Mouse (Mus musculus): ENCODE results near the gene Olfr573-ps1. TPM values are rescaled to one million over a fixed set of nuclear protein-coding genes. Genes with fewer than 3 reads are reported as not detected.
A peak's percentile ranks its signal among the peaks of the same experiment; 100 is the strongest.

The Olfr573-ps1 gene
- total RNA-seq (2021) (not detected), polyA plus RNA-seq (2012; rRNA removed) (not detected in 2 replicates)
- long read RNA-seq, result 0 reads

GRCm38 (mm10) chr7:102942475-102942874, at the start of gene Olfr573-ps1:
Gene Olfr573-ps1, minus strand, starts transcription at chr7:102942575.
- DNase-seq, result no peak

GRCm38 (mm10) chr7:102989224-102989623, 46.8 kb upstream of the Olfr573-ps1 start, which contains the start of gene Olfr578:
Gene Olfr578, minus strand, starts transcription at chr7:102989324.
- no peak for DNase-seq

GRCm38 (mm10) chr7:102975843-102976242, 33.5 kb upstream of the Olfr573-ps1 start, which contains the start of gene Olfr577:
Gene Olfr577, minus strand, starts transcription at chr7:102975943.
- no peak for DNase-seq

- no peak for DNase-seq
These were observed 32.0 kb upstream of the Olfr573-ps1 start for GRCm38 (mm10) chr7:102974399-102974798.

- DNase-seq, result no peak
These were observed 20.0 kb upstream of the Olfr573-ps1 start, which contains the start of gene Olfr576 for GRCm38 (mm10) chr7:102962360-102962759. Gene Olfr576, plus strand, starts transcription at chr7:102962660.

GRCm38 (mm10) chr7:102958593-102958992, 16.2 kb upstream of the Olfr573-ps1 start, which contains the start of gene Olfr575:
Gene Olfr575, minus strand, starts transcription at chr7:102958775.
- DNase-seq, result no peak

GRCm38 (mm10) chr7:102958137-102958536, 15.8 kb upstream of the Olfr573-ps1 start:
- DNase-seq, result no peak

- no peak for DNase-seq
These were observed 8.4 kb upstream of the Olfr573-ps1 start for GRCm38 (mm10) chr7:102950732-102951131.

GRCm38 (mm10) chr7:102948167-102948566, 5.8 kb upstream of the Olfr573-ps1 start, which contains the start of gene Olfr574:
Gene Olfr574, plus strand, starts transcription at chr7:102948467.
- no peak for DNase-seq

GRCm38 (mm10) chr7:102943417-102943816, 1.0 kb upstream of the Olfr573-ps1 start:
- no peak for DNase-seq

GRCm38 (mm10) chr7:102927105-102927504, 15.3 kb downstream of the Olfr573-ps1 start:
- no peak for DNase-seq

GRCm38 (mm10) chr7:102924109-102924508, 18.3 kb downstream of the Olfr573-ps1 start, which contains the start of gene Olfr572:
Gene Olfr572, plus strand, starts transcription at chr7:102924409.
- DNase-seq, result no peak

GRCm38 (mm10) chr7:102919632-102920031, 22.7 kb downstream of the Olfr573-ps1 start:
- peak; percentile 9 for DNase-seq

GRCm38 (mm10) chr7:102917032-102917875, 25.1 kb downstream of the Olfr573-ps1 start, which contains the start of gene Olfr571:
Gene Olfr571, minus strand, starts transcription at chr7:102917536.
- DNase-seq, result no peak

GRCm38 (mm10) chr7:102916405-102916804, 26.0 kb downstream of the Olfr573-ps1 start:
- DNase-seq, result no peak

GRCm38 (mm10) chr7:102915261-102915660, 27.1 kb downstream of the Olfr573-ps1 start:
- no peak for DNase-seq

Other genes with a start within 250 kb of the Olfr573-ps1 start
- not detected for gene Olfr557, start 246.7 kb downstream of the Olfr573-ps1 start, total RNA-seq (2021)
- 0.03 TPM in 1 of 2 replicates, not detected in the other for gene Olfr557, start 246.7 kb downstream of the Olfr573-ps1 start, polyA plus RNA-seq (2012; rRNA removed)
- gene Olfr558, start 240.4 kb downstream of the Olfr573-ps1 start, total RNA-seq (2021), result under 1 TPM; 0.26 to 0.31 TPM
- 0.38 and 0.51 TPM in 2 replicates for gene Olfr558, start 240.4 kb downstream of the Olfr573-ps1 start, polyA plus RNA-seq (2012; rRNA removed)
- gene Olfr33, start 223.5 kb downstream of the Olfr573-ps1 start, total RNA-seq (2021), result not detected
- 0.11 TPM in 1 of 2 replicates, not detected in the other for gene Olfr33, start 223.5 kb downstream of the Olfr573-ps1 start, polyA plus RNA-seq (2012; rRNA removed)
- not detected for gene Olfr559, start 215.1 kb downstream of the Olfr573-ps1 start, total RNA-seq (2021)
- not detected in 2 replicates for gene Olfr559, start 215.1 kb downstream of the Olfr573-ps1 start, polyA plus RNA-seq (2012; rRNA removed)
- not detected for gene Olfr560, start 183.2 kb downstream of the Olfr573-ps1 start, total RNA-seq (2021)
- gene Olfr560, start 183.2 kb downstream of the Olfr573-ps1 start, polyA plus RNA-seq (2012; rRNA removed), result not detected in 2 replicates
- gene Olfr78, start 183.1 kb downstream of the Olfr573-ps1 start, total RNA-seq (2021), result under 1 TPM in 1 of 2 experiments, not detected in 1; 0.24 TPM
- gene Olfr78, start 183.1 kb downstream of the Olfr573-ps1 start, polyA plus RNA-seq (2012; rRNA removed), result 0.19 and 0.46 TPM in 2 replicates
- not detected for gene Olfr561, start 171.4 kb downstream of the Olfr573-ps1 start, total RNA-seq (2021)
- gene Olfr561, start 171.4 kb downstream of the Olfr573-ps1 start, polyA plus RNA-seq (2012; rRNA removed), result not detected in 2 replicates
- gene Olfr564, start 139.1 kb downstream of the Olfr573-ps1 start, total RNA-seq (2021), result not detected
- gene Olfr564, start 139.1 kb downstream of the Olfr573-ps1 start, polyA plus RNA-seq (2012; rRNA removed), result not detected in 2 replicates
- not detected for gene Olfr566, start 83.8 kb downstream of the Olfr573-ps1 start, total RNA-seq (2021)
- gene Olfr566, start 83.8 kb downstream of the Olfr573-ps1 start, polyA plus RNA-seq (2012; rRNA removed), result not detected in 2 replicates
- not detected for gene Olfr568, start 65.5 kb downstream of the Olfr573-ps1 start, total RNA-seq (2021)
- not detected in 2 replicates for gene Olfr568, start 65.5 kb downstream of the Olfr573-ps1 start, polyA plus RNA-seq (2012; rRNA removed)
- gene Olfr569, start 51.7 kb downstream of the Olfr573-ps1 start, total RNA-seq (2021), result not detected
- not detected in 2 replicates for gene Olfr569, start 51.7 kb downstream of the Olfr573-ps1 start, polyA plus RNA-seq (2012; rRNA removed)
- gene Olfr570, start 48.0 kb downstream of the Olfr573-ps1 start, total RNA-seq (2021), result not detected
- gene Olfr570, start 48.0 kb downstream of the Olfr573-ps1 start, polyA plus RNA-seq (2012; rRNA removed), result not detected in 2 replicates
- not detected for gene Olfr571, start 25.0 kb downstream of the Olfr573-ps1 start, total RNA-seq (2021)
- not detected in 2 replicates for gene Olfr571, start 25.0 kb downstream of the Olfr573-ps1 start, polyA plus RNA-seq (2012; rRNA removed)
- not detected for gene Olfr572, start 18.2 kb downstream of the Olfr573-ps1 start, total RNA-seq (2021)
- gene Olfr572, start 18.2 kb downstream of the Olfr573-ps1 start, polyA plus RNA-seq (2012; rRNA removed), result not detected in 2 replicates
- not detected for gene Olfr574, start 5.9 kb upstream of the Olfr573-ps1 start, total RNA-seq (2021)
- gene Olfr574, start 5.9 kb upstream of the Olfr573-ps1 start, polyA plus RNA-seq (2012; rRNA removed), result not detected in 2 replicates
- gene Olfr575, start 16.2 kb upstream of the Olfr573-ps1 start, total RNA-seq (2021), result not detected
- gene Olfr575, start 16.2 kb upstream of the Olfr573-ps1 start, polyA plus RNA-seq (2012; rRNA removed), result not detected in 2 replicates
- not detected for gene Olfr576, start 20.1 kb upstream of the Olfr573-ps1 start, total RNA-seq (2021)
- gene Olfr576, start 20.1 kb upstream of the Olfr573-ps1 start, polyA plus RNA-seq (2012; rRNA removed), result not detected in 2 replicates
- gene Olfr577, start 33.4 kb upstream of the Olfr573-ps1 start, total RNA-seq (2021), result not detected
- gene Olfr577, start 33.4 kb upstream of the Olfr573-ps1 start, polyA plus RNA-seq (2012; rRNA removed), result not detected in 2 replicates
- not detected for gene Olfr578, start 46.7 kb upstream of the Olfr573-ps1 start, total RNA-seq (2021)
- gene Olfr578, start 46.7 kb upstream of the Olfr573-ps1 start, polyA plus RNA-seq (2012; rRNA removed), result not detected in 2 replicates
- not detected for gene Olfr582, start 95.4 kb upstream of the Olfr573-ps1 start, total RNA-seq (2021)
- not detected in 2 replicates for gene Olfr582, start 95.4 kb upstream of the Olfr573-ps1 start, polyA plus RNA-seq (2012; rRNA removed)
- not detected for gene Olfr583, start 108.7 kb upstream of the Olfr573-ps1 start, total RNA-seq (2021)
- gene Olfr583, start 108.7 kb upstream of the Olfr573-ps1 start, polyA plus RNA-seq (2012; rRNA removed), result not detected in 2 replicates
- gene Olfr584, start 139.3 kb upstream of the Olfr573-ps1 start, total RNA-seq (2021), result not detected
- gene Olfr584, start 139.3 kb upstream of the Olfr573-ps1 start, polyA plus RNA-seq (2012; rRNA removed), result not detected in 2 replicates
- not detected for gene Olfr585, start 155.1 kb upstream of the Olfr573-ps1 start, total RNA-seq (2021)
- gene Olfr585, start 155.1 kb upstream of the Olfr573-ps1 start, polyA plus RNA-seq (2012; rRNA removed), result not detected in 2 replicates
- gene Olfr586, start 183.1 kb upstream of the Olfr573-ps1 start, total RNA-seq (2021), result not detected
- gene Olfr586, start 183.1 kb upstream of the Olfr573-ps1 start, polyA plus RNA-seq (2012; rRNA removed), result not detected in 2 replicates
- not detected for gene Olfr588-ps1, start 198.3 kb upstream of the Olfr573-ps1 start, total RNA-seq (2021)
- not detected in 2 replicates for gene Olfr588-ps1, start 198.3 kb upstream of the Olfr573-ps1 start, polyA plus RNA-seq (2012; rRNA removed)
- not detected for gene Olfr589, start 213.8 kb upstream of the Olfr573-ps1 start, total RNA-seq (2021)
- gene Olfr589, start 213.8 kb upstream of the Olfr573-ps1 start, polyA plus RNA-seq (2012; rRNA removed), result not detected in 2 replicates
- not detected for gene Olfr591, start 235.8 kb upstream of the Olfr573-ps1 start, total RNA-seq (2021)
- gene Olfr591, start 235.8 kb upstream of the Olfr573-ps1 start, polyA plus RNA-seq (2012; rRNA removed), result not detected in 2 replicates
- not detected for gene Olfr592, start 242.2 kb upstream of the Olfr573-ps1 start, total RNA-seq (2021)
- gene Olfr592, start 242.2 kb upstream of the Olfr573-ps1 start, polyA plus RNA-seq (2012; rRNA removed), result not detected in 2 replicates

All from adrenal gland, adult 2 months (tissue).